Mouse (Mus musculus) megakaryocyte progenitor cell, adult 5-6 weeks (primary cell): ENCODE measurements at regions not wholly inside any gene's neighbourhood (a gene's known extent, or its start where the extent isn't known, plus 50 kb on each side); places are given as distances from the start of the nearest gene placed in this dataset.

Experiments
- ATAC-seq: replicated peaks from 2 replicates; pipeline ENCODE4 v1.8.0; 2016; ENCODE audit warnings: mild to moderate bottlenecking, moderate TSS enrichment, inconsistent platforms; ENCODE audit not compliant: poor library complexity

GRCm38 (mm10) chr1:73244016-73244415 is 228.3 kb upstream of the Tnp1 start:
- no peak for ATAC-seq

- no peak for ATAC-seq
These were observed 226.6 kb upstream of the Tnp1 start for GRCm38 (mm10) chr1:73242290-73242689.

GRCm38 (mm10) chr1:73236867-73237266 is 221.2 kb upstream of the Tnp1 start:
- no peak for ATAC-seq

GRCm38 (mm10) chr1:73233636-73234035 is 217.9 kb upstream of the Tnp1 start:
- ATAC-seq, result no peak

- ATAC-seq, result no peak
These were observed 217.3 kb upstream of the Tnp1 start for GRCm38 (mm10) chr1:73233041-73233440.

GRCm38 (mm10) chr1:73230611-73231010 is 214.9 kb upstream of the Tnp1 start:
- no peak for ATAC-seq

GRCm38 (mm10) chr1:73227246-73227645 is 211.5 kb upstream of the Tnp1 start:
- ATAC-seq, result no peak

GRCm38 (mm10) chr1:73221863-73222262 is 206.2 kb upstream of the Tnp1 start:
- no peak for ATAC-seq

- ATAC-seq, result no peak
These were observed 198.7 kb upstream of the Tnp1 start for GRCm38 (mm10) chr1:73214305-73214946.

- ATAC-seq, result no peak
These were observed 191.7 kb upstream of the Tnp1 start for GRCm38 (mm10) chr1:73207421-73207820.

- no peak for ATAC-seq
These were observed 190.1 kb upstream of the Tnp1 start for GRCm38 (mm10) chr1:73205788-73206187.

- ATAC-seq, result no peak
These were observed 184.4 kb upstream of the Tnp1 start for GRCm38 (mm10) chr1:73200112-73200511.

GRCm38 (mm10) chr1:73190832-73191231 is 175.1 kb upstream of the Tnp1 start:
- ATAC-seq, result no peak

GRCm38 (mm10) chr1:73188796-73189195 is 173.1 kb upstream of the Tnp1 start:
- no peak for ATAC-seq

- ATAC-seq, result no peak
These were observed 168.8 kb upstream of the Tnp1 start for GRCm38 (mm10) chr1:73184477-73184876.

- ATAC-seq, result no peak
These were observed 163.1 kb upstream of the Tnp1 start for GRCm38 (mm10) chr1:73178810-73179209.

- ATAC-seq, result no peak
These were observed 161.4 kb upstream of the Tnp1 start for GRCm38 (mm10) chr1:73177076-73177475.

GRCm38 (mm10) chr1:73170668-73171008 is 154.9 kb upstream of the Tnp1 start:
- ATAC-seq, result no peak

GRCm38 (mm10) chr1:73169929-73170667 is 154.4 kb upstream of the Tnp1 start:
- ATAC-seq, result no peak

GRCm38 (mm10) chr1:73169077-73169869 is 153.6 kb upstream of the Tnp1 start:
- no peak for ATAC-seq

- ATAC-seq, result no peak
These were observed 144.5 kb upstream of the Tnp1 start for GRCm38 (mm10) chr1:73160199-73160598.

GRCm38 (mm10) chr1:73159405-73159976 is 143.8 kb upstream of the Tnp1 start:
- no peak for ATAC-seq
